Mouse (Mus musculus): ENCODE results near the gene Mnt. TPM values are rescaled to one million over a fixed set of nuclear protein-coding genes. Genes with fewer than 3 reads are reported as not detected.

Mnt gene
- polyA plus RNA-seq, 1 experiment from 2014 or later: 6.9 TPM

GRCm38 (mm10) chr11:74874630-74875029 is 43.9 kb downstream of the Mnt start:
- no peak overlapping the region for H3K4me3 ChIP-seq (replicated peaks)

GRCm38 (mm10) chr11:74876801-74877200 is 46.1 kb downstream of the Mnt start:
- 0 out of 2 replicates have a peak overlapping the region, but pooled peaks have one; percentile 12 for H3K4me2 ChIP-seq (replicated peaks)
- no peaks in the 10 kb centered on the region for H3K36me3 ChIP-seq
- no peaks in the 10 kb centered on the region for H3K9me3 ChIP-seq (replicated peaks)
- 5% methylated on average over 9 of the region's 9 CpGs for WGBS
- H3K4me1 ChIP-seq: peaks cover 29% of the 10 kb centered on the region
- no peak overlapping the region for H3K27ac ChIP-seq (replicated peaks)
- no peaks in the 10 kb centered on the region for H3K27me3 ChIP-seq
- no peak overlapping the region; the same call in 1 of the 2 replicates for H3K9ac ChIP-seq
- ATAC-seq (ENCODE audit: insufficient number of reproducible peaks, low FRiP score, low TSS enrichment, low read depth): peak; percentile 84
- H3K4me3 ChIP-seq (replicated peaks): no peak overlapping the region

More at GRCm38 (mm10) chr11:74874630-74875029, 43.9 kb downstream of the Mnt start:
- Histone ChIP-seq H3K36me3 (no peaks in the 10 kb centered on the region), H3K27ac (replicated peaks) (peak overlapping the region; percentile 48), H3K9me3 (replicated peaks) (no peaks in the 10 kb centered on the region), H3K9ac (no peak overlapping the region), H3K27me3 (no peaks in the 10 kb centered on the region), H3K4me2 (replicated peaks) (no peak overlapping the region), H3K4me1 (peaks cover 30% of the 10 kb centered on the region)
- WGBS: 61% methylated on average over 3 of the region's 3 CpGs
- no peak for ATAC-seq (ENCODE audit: insufficient number of reproducible peaks, low FRiP score, low TSS enrichment, low read depth)

GRCm38 (mm10) chr11:74880999-74881398 is 50.3 kb downstream of the Mnt start:
- H3K27ac ChIP-seq (replicated peaks): peak overlapping the region; percentile 3; the same call in 1 of the 2 replicates
- H3K4me1 ChIP-seq: peaks cover 20% of the 10 kb centered on the region
- 80% methylated on average over 9 of the region's 9 CpGs for WGBS

GRCm38 (mm10) chr11:74881979-74882378 is 51.3 kb downstream of the Mnt start:
- WGBS: 68% methylated on average over 14 of the region's 14 CpGs
- no peaks in the 10 kb centered on the region for H3K27me3 ChIP-seq
- H3K9ac ChIP-seq: no peak overlapping the region
- no peaks in the 10 kb centered on the region for H3K9me3 ChIP-seq (replicated peaks)
- no peak overlapping the region for H3K4me3 ChIP-seq (replicated peaks)
- H3K36me3 ChIP-seq: 0 out of 2 replicates have a peak, but pooled peaks cover 5% of the 10 kb centered on the region
- H3K4me1 ChIP-seq: peaks cover 15% of the 10 kb centered on the region; the same call in 1 of the 2 replicates
- H3K27ac ChIP-seq (replicated peaks): peak overlapping the region; percentile 3
- no peak overlapping the region for H3K4me2 ChIP-seq (replicated peaks)
- no peak for ATAC-seq (ENCODE audit: insufficient number of reproducible peaks, low FRiP score, low TSS enrichment, low read depth)

More at GRCm38 (mm10) chr11:74880999-74881398, 50.3 kb downstream of the Mnt start:
- Histone ChIP-seq H3K4me2 (replicated peaks) (no peak overlapping the region), H3K27me3 (no peaks in the 10 kb centered on the region), H3K4me3 (replicated peaks) (no peak overlapping the region), H3K9ac (no peak overlapping the region), H3K36me3 (0 out of 2 replicates have a peak, but pooled peaks cover 5% of the 10 kb centered on the region), H3K9me3 (replicated peaks) (no peaks in the 10 kb centered on the region)
- ATAC-seq (ENCODE audit: insufficient number of reproducible peaks, low FRiP score, low TSS enrichment, low read depth): no peak

GRCm38 (mm10) chr11:74883098-74883497 is 52.4 kb downstream of the Mnt start:
- 96% methylated on average over 10 of the region's 10 CpGs for WGBS
- 0 out of 2 replicates have a peak, but pooled peaks cover 5% of the 10 kb centered on the region for H3K36me3 ChIP-seq
- no peak overlapping the region for H3K4me3 ChIP-seq (replicated peaks)
- no peak overlapping the region for H3K27ac ChIP-seq (replicated peaks)
- no peaks in the 10 kb centered on the region for H3K9me3 ChIP-seq (replicated peaks)
- no peak for ATAC-seq (ENCODE audit: insufficient number of reproducible peaks, low FRiP score, low TSS enrichment, low read depth)
- no peaks in the 10 kb centered on the region for H3K27me3 ChIP-seq
- peaks cover 10% of the 10 kb centered on the region; the same call in 1 of the 2 replicates for H3K4me1 ChIP-seq
- no peak overlapping the region for H3K4me2 ChIP-seq (replicated peaks)
- H3K9ac ChIP-seq: no peak overlapping the region

GRCm38 (mm10) chr11:74894619-74895018 is 63.9 kb downstream of the Mnt start:
- Histone ChIP-seq H3K27ac (replicated peaks) (no peak overlapping the region), H3K4me3 (replicated peaks) (no peak overlapping the region), H3K4me2 (replicated peaks) (no peak overlapping the region), H3K36me3 (peaks cover under 1% of the 10 kb centered on the region; the same call in 1 of the 2 replicates), H3K4me1 (peaks cover 11% of the 10 kb centered on the region), H3K9me3 (replicated peaks) (no peaks in the 10 kb centered on the region), H3K27me3 (no peaks in the 10 kb centered on the region), H3K9ac (no peak overlapping the region)
- WGBS: 73% methylated on average over 4 of the region's 4 CpGs
- no peak for ATAC-seq (ENCODE audit: insufficient number of reproducible peaks, low FRiP score, low TSS enrichment, low read depth)

Small RNA genes within 50 kb of the gene (microRNA-seq; reads per million reads assigned to microRNA genes)
- not detected for gene Mir6926 (ENCODE audit: borderline number of aligned reads)

Other genes starting within 250 kb of the Mnt start
- gene Rap1gap2, start 220.0 kb upstream of the Mnt start, polyA plus RNA-seq (2015; fragmentation: Nextera tagmentation; extraction: Ambion mirVana): 3.5 and 3.7 TPM in 2 replicates
- 0.46 and 0.71 TPM in 2 replicates for gene Ccdc92b, start 211.3 kb upstream of the Mnt start, polyA plus RNA-seq (2015; fragmentation: Nextera tagmentation; extraction: Ambion mirVana)
- gene Cluh, start 181.4 kb upstream of the Mnt start, polyA plus RNA-seq (2015; fragmentation: Nextera tagmentation; extraction: Ambion mirVana): 26.6 and 27.1 TPM in 2 replicates
- gene Pafah1b1, start 106.2 kb upstream of the Mnt start, polyA plus RNA-seq (2015; fragmentation: Nextera tagmentation; extraction: Ambion mirVana): 44.0 and 44.5 TPM in 2 replicates
- 45.8 and 48.9 TPM in 2 replicates for gene Mettl16, start 60.1 kb upstream of the Mnt start, polyA plus RNA-seq (2015; fragmentation: Nextera tagmentation; extraction: Ambion mirVana)
- 5.8 and 6.8 TPM in 2 replicates for gene Sgsm2, start 66.1 kb downstream of the Mnt start, polyA plus RNA-seq (2015; fragmentation: Nextera tagmentation; extraction: Ambion mirVana)
- gene Tsr1, start 67.2 kb downstream of the Mnt start, polyA plus RNA-seq (2015; fragmentation: Nextera tagmentation; extraction: Ambion mirVana): 41.2 and 41.8 TPM in 2 replicates
- 17.5 and 18.1 TPM in 2 replicates for gene Smg6, start 94.9 kb downstream of the Mnt start, polyA plus RNA-seq (2015; fragmentation: Nextera tagmentation; extraction: Ambion mirVana)
- gene Srr, start 95.0 kb downstream of the Mnt start, polyA plus RNA-seq (2015; fragmentation: Nextera tagmentation; extraction: Ambion mirVana): 26.9 and 29.6 TPM in 2 replicates